Mouse (Mus musculus) urinary bladder, adult 2 months (tissue): ENCODE results near the gene Ccn2. TPM values are rescaled to one million over a fixed set of nuclear protein-coding genes. Genes with fewer than 3 reads are reported as not detected.
A peak's percentile ranks its signal among the peaks of the same experiment; 100 is the strongest.

Experiments used
- DNase-seq: peaks from one replicate; pipeline ENCODE4 v3.0.0; 2022; ENCODE audit warnings: low spot score
- polyA plus RNA-seq: library from polyadenylated mRNA; depleted of rRNA; stranded (reverse); fragments of >200 nt; gene quantifications from 2 replicates; pipeline ENCODE4 v1.2.3, GENCODE M21; 2012; rRNA removed

Ccn2 gene
- 51.3 and 115 TPM in 2 replicates for polyA plus RNA-seq

GRCm38 (mm10) chr10:24595250-24596002 lies at the start of gene Ccn2:
Gene Ccn2 (plus strand): TSS chr10:24595442.
- DNase-seq = peak; percentile 50

- DNase-seq = no peak
Observed at GRCm38 (mm10) chr10:24552870-24553269, 42.4 kb upstream of the Ccn2 start.

GRCm38 (mm10) chr10:24554091-24554490 lies 41.2 kb upstream of the Ccn2 start:
- DNase-seq = no peak

- DNase-seq = no peak
Observed at GRCm38 (mm10) chr10:24558366-24558765, 36.9 kb upstream of the Ccn2 start.

- no peak for DNase-seq
Observed at GRCm38 (mm10) chr10:24569691-24570420, 25.4 kb upstream of the Ccn2 start.

GRCm38 (mm10) chr10:24572044-24572960 lies 22.9 kb upstream of the Ccn2 start:
- no peak for DNase-seq

- no peak for DNase-seq
Observed at GRCm38 (mm10) chr10:24573484-24573883, 21.8 kb upstream of the Ccn2 start.

- no peak for DNase-seq
Observed at GRCm38 (mm10) chr10:24581076-24581475, 14.2 kb upstream of the Ccn2 start.

GRCm38 (mm10) chr10:24588824-24589223 lies 6.4 kb upstream of the Ccn2 start:
- no peak for DNase-seq

GRCm38 (mm10) chr10:24589238-24589637 lies 6.0 kb upstream of the Ccn2 start:
- no peak for DNase-seq

- no peak for DNase-seq
Observed at GRCm38 (mm10) chr10:24590546-24590945, 4.7 kb upstream of the Ccn2 start.

GRCm38 (mm10) chr10:24591136-24591535 lies 4.1 kb upstream of the Ccn2 start:
- peak; percentile 42 for DNase-seq

GRCm38 (mm10) chr10:24591741-24592140 lies 3.5 kb upstream of the Ccn2 start:
- DNase-seq = no peak

GRCm38 (mm10) chr10:24592318-24592717 lies 2.9 kb upstream of the Ccn2 start:
- DNase-seq = no peak

- DNase-seq = no peak
Observed at GRCm38 (mm10) chr10:24592969-24593368, 2.3 kb upstream of the Ccn2 start.

GRCm38 (mm10) chr10:24593556-24593955 lies 1.7 kb upstream of the Ccn2 start:
- no peak for DNase-seq

- DNase-seq = no peak
Observed at GRCm38 (mm10) chr10:24596003-24596868, 994 bp downstream of the Ccn2 start.

- DNase-seq = no peak
Observed at GRCm38 (mm10) chr10:24596869-24597339, 1.7 kb downstream of the Ccn2 start.

- no peak for DNase-seq
Observed at GRCm38 (mm10) chr10:24597789-24598188, 2.5 kb downstream of the Ccn2 start.

GRCm38 (mm10) chr10:24598693-24599092 lies 3.5 kb downstream of the Ccn2 start:
- no peak for DNase-seq

GRCm38 (mm10) chr10:24599802-24600201 lies 4.6 kb downstream of the Ccn2 start:
- no peak for DNase-seq
